Mouse (Mus musculus): Measurements from ENCODE around the gene 1700056E22Rik.

- TF ChIP-seq POLR2A (IDR thresholded peaks at IDR 0.05; ENCODE audit: low read depth, low read length) = no peak
- no peak for TF ChIP-seq CTCF (IDR thresholded peaks at IDR 0.05; ENCODE audit: borderline replicate concordance, insufficient read depth, low read length)
Observed at GRCm38 (mm10) chr1:184059814-184060213, 25.7 kb upstream of the 1700056E22Rik start.
